In the genomic region with DNA sequence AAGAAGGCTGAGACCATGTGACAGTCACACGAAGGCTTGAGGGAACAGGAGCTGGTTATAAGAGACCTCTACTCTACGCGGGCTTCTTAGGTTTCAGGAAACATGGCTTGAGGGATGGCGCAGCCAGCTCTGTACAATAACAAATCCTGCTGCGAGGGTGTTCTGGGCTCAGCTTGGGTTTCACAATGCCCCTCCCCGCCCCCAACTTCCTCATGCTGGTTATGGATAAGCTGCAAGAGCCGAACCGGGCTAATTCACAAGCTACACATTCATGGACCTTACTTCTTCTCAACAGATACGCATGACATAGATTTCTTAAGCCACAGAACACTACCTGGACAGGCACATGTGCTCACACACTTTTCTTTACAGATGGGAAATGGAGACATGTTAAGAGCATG, we compare ENCODE assay signal across 10 mouse cellular contexts.
DNase-seq lines count a peak whose midpoint lies in the region; ATAC-seq lines count a peak whose summit lies in the region.
"Had no signal": no experiment of that assay in that cellular context is flagged by ENCODE, and none has a peak within 500 bp of the region (broad histone marks: within the 10 kb centered on the region; RNA-seq: fewer than 3 reads in every experiment).

No protein-coding gene starts in this region.

- peak; percentile 70 for ATAC-seq in common myeloid progenitor, adult 5-6 weeks (replicated peaks; ENCODE audit: low read depth, poor library complexity, severe bottlenecking)
- ATAC-seq: forebrain, postnatal 0 days; midbrain, embryonic 13.5 days had no signal

- intact Hi-C loops in heart, postnatal 25 days (cut with DNase I): loop anchor here (5.0 kb wide), 1 partner anchor 114 kb away; a partner anchor contains a TSS

- DNase-seq in heart, postnatal 25 days (ENCODE audit: low spot score): peak; percentile 3
- DNase-seq in heart, postnatal 4 days: no peak
- peak; percentile 42 for DNase-seq in forelimb bud, embryonic 11.5 days (ENCODE audit: low read depth, low spot score)
- DNase-seq in lung, postnatal 14 days: peak; percentile 32
- DNase-seq in natural killer cell, adult 2 months (ENCODE audit: low spot score in 2 of 2): no peak
- no peak for DNase-seq in left cerebral cortex, adult 11 months (ENCODE audit: low spot score)
- DNase-seq in left cerebral cortex, adult 8-10 months (ENCODE audit: low spot score in 2 of 2): no peak
- DNase-seq: forebrain, postnatal 0 days had no signal

Comparison
In these comparisons a context has a peak if more than half of its experiments do, and no peak if none do; other contexts are left out.
1. DNase-seq: peak in heart, postnatal 25 days (single experiment), forelimb bud, embryonic 11.5 days (single experiment) and lung, postnatal 14 days (single experiment); none in heart, postnatal 4 days (single experiment), natural killer cell, adult 2 months (0 of 2), left cerebral cortex, adult 11 months (single experiment) and left cerebral cortex, adult 8-10 months (0 of 2).